Mouse (Mus musculus) neural tube, embryonic 11.5 days (tissue): ENCODE data around the gene Primpol. TPM values are rescaled to one million over a fixed set of nuclear protein-coding genes. Genes with fewer than 3 reads are reported as not detected.
A peak's percentile ranks its signal among the peaks of the same experiment; 100 is the strongest.

Experiments
- ATAC-seq: fragments of 200-750 bp; cut with Nextera tagmentation; 2 replicates; pipeline ENCODE4 v1.8.0; 2017; ENCODE audit warnings: moderate number of reproducible peaks, mild to moderate bottlenecking, moderate TSS enrichment, moderate library complexity; ENCODE audit not compliant: insufficient read depth, low FRiP score, low TSS enrichment
- DNase-seq: peaks from one replicate; pipeline ENCODE4 v3.0.0-alpha.2; 2015; ENCODE audit warnings: low spot score
- H3K27ac ChIP-seq: fragments of 300-500 bp; sonication (generic); 2 replicates; pipeline ENCODE4 v1.5.1; 2014; ENCODE audit warnings: low read depth, mild to moderate bottlenecking, low read length
- H3K27me3 ChIP-seq: fragments of 300-500 bp; sonication (generic); 2 replicates; pipeline ENCODE4 v1.6.1; 2014; ENCODE audit warnings: mild to moderate bottlenecking, low read length, mixed read lengths; ENCODE audit not compliant: control insufficient read depth, insufficient read depth
- H3K36me3 ChIP-seq: fragments of 300-500 bp; sonication (generic); 2 replicates; pipeline ENCODE4 v1.6.1; 2014; ENCODE audit warnings: mild to moderate bottlenecking, low read length, moderate library complexity, mixed read lengths; ENCODE audit not compliant: control insufficient read depth, insufficient read depth
- H3K4me1 ChIP-seq: fragments of 300-500 bp; sonication (generic); 2 replicates; pipeline ENCODE4 v1.6.1; 2014; ENCODE audit warnings: low read length, mixed read lengths; ENCODE audit not compliant: control insufficient read depth, insufficient read depth
- H3K4me2 ChIP-seq: fragments of 300-500 bp; sonication (generic); 2 replicates; pipeline ENCODE4 v1.6.1; 2014; ENCODE audit warnings: low read depth, mild to moderate bottlenecking, moderate library complexity
- H3K4me3 ChIP-seq: fragments of 300-500 bp; sonication (generic); 2 replicates; pipeline ENCODE4 v1.5.1; 2014; ENCODE audit warnings: low read depth, low read length
- H3K9ac ChIP-seq: fragments of 300-500 bp; sonication (generic); 2 replicates; pipeline ENCODE4 v1.6.1; 2014; ENCODE audit warnings: mild to moderate bottlenecking, low read length
- H3K9me3 ChIP-seq: fragments of 300-500 bp; sonication (generic); 2 replicates; pipeline ENCODE4 v1.6.1; 2016; ENCODE audit warnings: low read length; ENCODE audit not compliant: control insufficient read depth
- WGBS: fragments of 180-500 bp; shearing (Covaris S2); extraction: QIAGEN DNeasy Blood & Tissue Kit; methylation state at CpG from one replicate; pipeline ENCODE4 v1.1.7; 2014; 5-methylcytosine and 5-hydroxymethylcytosine counted together
- polyA plus RNA-seq: library from polyadenylated mRNA; unstranded; fragments of >200 nt; fragmentation: Nextera tagmentation; extraction: Ambion mirVana; gene quantifications from 2 replicates; pipeline ENCODE4 v1.2.1, GENCODE M21; 2014

The Primpol gene
- polyA plus RNA-seq, 1 experiment from 2014 or later, result 11.2 TPM

DNA sequence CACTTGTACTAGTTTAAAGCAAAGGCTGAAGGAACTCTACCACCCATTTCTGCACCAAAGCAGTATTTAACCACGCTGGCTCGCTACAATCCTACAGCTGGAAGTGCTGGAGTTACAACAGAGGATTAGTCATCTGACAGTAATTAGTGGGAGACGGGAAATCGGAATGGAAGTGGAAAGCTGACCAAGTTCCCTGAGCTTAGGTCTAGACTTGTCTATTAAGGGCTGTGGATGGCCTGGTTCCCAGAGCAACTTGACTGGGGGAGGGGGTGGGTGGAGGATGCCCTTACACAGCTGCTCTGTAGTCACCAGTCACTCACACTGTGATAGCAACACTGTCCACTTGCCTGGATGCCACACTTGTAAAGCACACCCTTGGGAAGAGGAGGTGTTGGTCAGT lies 3.6 kb downstream of the Primpol start:
- Histone ChIP-seq H3K27ac (no peak overlapping the region), H3K9ac (no peak overlapping the region), H3K4me1 (no peaks in the 10 kb centered on the region), H3K36me3 (no peaks in the 10 kb centered on the region), H3K4me3 (no peak overlapping the region), H3K9me3 (no peaks in the 10 kb centered on the region), H3K27me3 (no peaks in the 10 kb centered on the region), H3K4me2 (no peak overlapping the region)
- ATAC-seq, result no peak
- WGBS, result 60% methylated on average over 4 of the region's 4 CpGs
- DNase-seq, result no peak

DNA sequence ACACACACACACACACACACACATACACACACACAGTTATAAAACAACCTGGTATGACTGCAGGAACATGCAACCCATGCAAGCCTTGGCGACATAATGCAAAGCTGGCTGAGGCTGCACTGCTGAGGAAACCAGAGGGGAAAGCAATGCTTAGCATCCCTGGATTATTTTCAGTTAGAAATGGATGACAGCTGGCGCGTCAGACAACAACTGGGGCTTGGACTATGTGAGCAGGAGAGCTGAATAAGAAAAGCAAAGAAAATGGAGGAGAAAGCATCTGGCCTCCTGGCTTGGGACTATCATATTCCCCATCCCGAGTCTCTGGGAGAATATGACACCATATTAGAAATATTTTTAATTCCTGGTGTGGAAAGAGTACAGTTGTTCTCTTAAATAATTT lies 4.1 kb downstream of the Primpol start:
- DNase-seq (no peak), ATAC-seq (no peak)
- no peak overlapping the region for H3K9ac ChIP-seq
- H3K4me3 ChIP-seq, result no peak overlapping the region
- H3K9me3 ChIP-seq, result no peaks in the 10 kb centered on the region
- no peaks in the 10 kb centered on the region for H3K4me1 ChIP-seq
- no peaks in the 10 kb centered on the region for H3K36me3 ChIP-seq
- H3K27me3 ChIP-seq, result no peaks in the 10 kb centered on the region
- 83% methylated on average over 4 of the region's 4 CpGs for WGBS
- H3K4me2 ChIP-seq, result no peak overlapping the region
- no peak overlapping the region for H3K27ac ChIP-seq

DNA sequence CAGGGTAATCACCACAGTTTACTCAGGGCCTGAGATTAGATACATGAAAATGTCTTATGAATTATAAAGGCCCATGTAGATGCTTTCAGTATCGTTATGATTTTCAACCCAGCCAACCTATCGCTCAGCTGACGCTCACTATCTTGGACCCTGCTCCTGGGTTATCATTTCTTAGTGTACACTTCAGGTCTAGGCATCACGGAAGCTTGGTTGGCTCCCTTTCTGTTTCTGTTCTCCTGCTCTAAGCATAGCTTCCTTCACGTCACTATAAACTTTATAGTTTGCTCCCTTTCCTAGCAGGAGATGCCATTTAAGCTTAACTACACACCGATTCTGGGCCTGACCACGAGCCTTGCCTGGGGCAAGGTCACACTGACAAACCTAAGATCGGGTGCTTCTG lies 5.5 kb downstream of the Primpol start:
- H3K4me1 ChIP-seq, result no peaks in the 10 kb centered on the region
- ATAC-seq, result no peak
- no peak overlapping the region for H3K4me3 ChIP-seq
- H3K36me3 ChIP-seq, result 0 out of 2 replicates have a peak, but pooled peaks cover 2% of the 10 kb centered on the region
- H3K27ac ChIP-seq, result no peak overlapping the region
- DNase-seq, result no peak
- WGBS, result 87% methylated on average over 8 of the region's 8 CpGs
- H3K27me3 ChIP-seq, result no peaks in the 10 kb centered on the region
- no peak overlapping the region for H3K4me2 ChIP-seq
- no peaks in the 10 kb centered on the region for H3K9me3 ChIP-seq
- H3K9ac ChIP-seq, result no peak overlapping the region

DNA sequence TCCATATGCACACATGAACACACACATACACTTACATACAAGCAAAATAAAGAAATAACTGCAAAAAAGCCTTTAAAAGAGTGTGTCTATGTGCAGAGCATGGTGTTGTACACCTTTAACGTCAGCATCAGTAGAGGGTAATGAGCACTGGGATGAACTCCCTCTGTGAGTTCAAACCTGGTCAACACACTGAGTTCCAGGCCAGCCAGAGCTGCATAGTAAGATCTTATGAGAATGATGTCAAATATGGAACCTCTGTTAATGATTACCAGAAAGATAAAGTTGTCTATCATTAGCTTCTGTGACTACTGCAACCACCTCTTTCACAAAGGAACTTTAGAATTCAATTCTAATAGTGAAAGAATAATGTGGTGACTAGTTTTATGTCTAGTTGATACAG lies 10.1 kb downstream of the Primpol start:
- 91% methylated on average over 1 of the region's 1 CpGs for WGBS
- DNase-seq, result no peak

DNA sequence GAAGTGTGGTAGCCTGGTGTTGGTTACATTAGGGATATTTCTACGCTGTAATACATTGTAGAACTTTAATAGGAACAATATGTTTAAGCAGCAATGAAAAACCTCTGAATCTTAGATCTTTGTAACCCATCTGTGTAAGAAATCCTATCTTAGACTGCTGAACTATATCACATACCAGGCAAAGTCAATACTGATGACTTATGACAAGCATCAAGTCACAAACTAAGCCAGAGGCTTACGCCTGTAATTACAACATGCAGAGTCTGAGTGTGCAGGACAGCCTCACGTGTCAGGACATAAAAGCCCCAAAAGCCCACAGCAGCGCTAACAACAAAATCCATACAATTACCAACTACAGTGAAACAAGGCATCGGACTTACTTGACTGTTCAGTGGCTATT lies 13.4 kb downstream of the Primpol start:
- 78% methylated on average over 5 of the region's 5 CpGs for WGBS
- no peaks in the 10 kb centered on the region for H3K27me3 ChIP-seq
- no peaks in the 10 kb centered on the region for H3K9me3 ChIP-seq
- H3K4me1 ChIP-seq, result no peaks in the 10 kb centered on the region
- H3K4me2 ChIP-seq, result no peak overlapping the region
- no peak for DNase-seq
- ATAC-seq, result no peak
- 0 out of 2 replicates have a peak, but pooled peaks cover 2% of the 10 kb centered on the region for H3K36me3 ChIP-seq
- H3K4me3 ChIP-seq, result no peak overlapping the region
- H3K9ac ChIP-seq, result no peak overlapping the region
- H3K27ac ChIP-seq, result no peak overlapping the region

More for the DNA sequence above, 10.1 kb downstream of the Primpol start:
- H3K9ac ChIP-seq, result no peak overlapping the region
- no peaks in the 10 kb centered on the region for H3K9me3 ChIP-seq
- ATAC-seq, result no peak
- H3K27me3 ChIP-seq, result no peaks in the 10 kb centered on the region
- no peak overlapping the region for H3K4me2 ChIP-seq
- 0 out of 2 replicates have a peak, but pooled peaks cover 2% of the 10 kb centered on the region for H3K36me3 ChIP-seq
- H3K27ac ChIP-seq, result no peak overlapping the region
- no peaks in the 10 kb centered on the region for H3K4me1 ChIP-seq
- no peak overlapping the region for H3K4me3 ChIP-seq

DNA sequence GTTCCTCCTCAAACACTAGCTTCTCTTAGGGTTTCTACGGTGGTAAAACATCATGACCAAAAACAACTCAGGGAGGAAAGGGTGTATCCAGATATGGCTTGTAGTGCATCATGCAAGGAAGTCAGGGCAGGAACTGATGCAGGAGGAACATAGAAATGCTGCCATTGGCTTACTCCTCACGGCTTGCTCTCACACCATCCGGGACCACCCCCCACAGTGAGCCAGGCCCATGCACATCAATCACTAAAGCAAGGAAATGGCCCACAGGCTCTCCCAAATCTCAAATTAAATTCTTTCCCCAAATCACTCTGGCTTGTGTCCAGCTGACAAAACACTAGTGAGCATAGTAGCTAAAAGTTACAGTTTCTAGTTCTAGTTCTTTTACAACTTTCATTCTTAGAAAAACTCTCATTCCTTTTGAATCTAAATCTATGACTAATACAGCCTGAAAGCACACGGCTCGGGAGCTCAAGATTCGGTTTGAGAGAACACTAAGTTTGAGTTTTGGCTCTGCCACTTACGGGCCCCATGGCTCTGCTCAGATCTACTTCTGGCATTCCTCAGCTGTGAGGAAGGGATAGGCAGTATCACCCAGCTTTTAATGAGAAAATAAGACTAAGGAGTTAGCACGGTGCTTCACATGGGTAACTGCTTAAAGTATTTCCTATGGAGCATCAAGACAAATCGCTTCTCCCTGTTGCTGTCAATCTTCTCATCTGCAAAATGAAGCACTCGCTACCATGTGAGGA lies 15.9 kb downstream of the Primpol start:
- 51% methylated on average over 10 of the region's 10 CpGs for WGBS
- Histone ChIP-seq H3K27me3 (no peaks in the 10 kb centered on the region), H3K36me3 (no peaks in the 10 kb centered on the region), H3K4me3 (no peak overlapping the region), H3K4me1 (no peaks in the 10 kb centered on the region), H3K27ac (no peak overlapping the region), H3K9ac (no peak overlapping the region), H3K9me3 (no peaks in the 10 kb centered on the region), H3K4me2 (no peak overlapping the region)
- DNase-seq (peak; percentile 41), ATAC-seq (no peak)

GRCm38 (mm10) chr8:46599314-46599904 lies 17.6 kb downstream of the Primpol start:
- Histone ChIP-seq H3K9ac (no peak overlapping the region), H3K27ac (no peak overlapping the region), H3K9me3 (no peaks in the 10 kb centered on the region), H3K4me1 (no peaks in the 10 kb centered on the region), H3K36me3 (no peaks in the 10 kb centered on the region), H3K27me3 (no peaks in the 10 kb centered on the region), H3K4me3 (no peak overlapping the region), H3K4me2 (no peak overlapping the region)
- no peak for DNase-seq
- WGBS, result 94% methylated on average over 7 of the region's 7 CpGs
- no peak for ATAC-seq

DNA sequence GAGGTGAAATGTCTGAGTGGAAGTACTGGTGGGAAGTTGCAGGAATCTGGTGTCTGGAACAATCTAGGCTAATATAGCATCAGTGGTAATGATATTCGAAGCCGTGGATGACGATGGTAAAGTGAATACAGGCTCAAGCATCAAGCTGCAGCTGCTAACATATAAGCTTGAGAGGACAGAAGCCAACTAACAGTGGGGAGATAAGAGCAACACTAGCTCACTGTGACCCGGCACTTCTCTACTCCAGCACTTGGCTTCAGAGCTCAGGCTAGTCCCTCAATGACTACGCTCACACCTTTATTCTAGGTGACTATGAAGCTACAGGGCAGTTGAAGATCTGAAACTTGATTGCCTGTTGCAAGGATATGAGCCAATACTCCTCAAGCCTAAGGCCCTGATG lies 18.3 kb downstream of the Primpol start:
- ATAC-seq (no peak), DNase-seq (no peak)
- Histone ChIP-seq H3K27ac (no peak overlapping the region), H3K4me2 (no peak overlapping the region), H3K27me3 (no peaks in the 10 kb centered on the region), H3K4me1 (no peaks in the 10 kb centered on the region), H3K9ac (no peak overlapping the region), H3K9me3 (no peaks in the 10 kb centered on the region), H3K36me3 (no peaks in the 10 kb centered on the region), H3K4me3 (no peak overlapping the region)
- WGBS, result 94% methylated on average over 5 of the region's 5 CpGs

DNA sequence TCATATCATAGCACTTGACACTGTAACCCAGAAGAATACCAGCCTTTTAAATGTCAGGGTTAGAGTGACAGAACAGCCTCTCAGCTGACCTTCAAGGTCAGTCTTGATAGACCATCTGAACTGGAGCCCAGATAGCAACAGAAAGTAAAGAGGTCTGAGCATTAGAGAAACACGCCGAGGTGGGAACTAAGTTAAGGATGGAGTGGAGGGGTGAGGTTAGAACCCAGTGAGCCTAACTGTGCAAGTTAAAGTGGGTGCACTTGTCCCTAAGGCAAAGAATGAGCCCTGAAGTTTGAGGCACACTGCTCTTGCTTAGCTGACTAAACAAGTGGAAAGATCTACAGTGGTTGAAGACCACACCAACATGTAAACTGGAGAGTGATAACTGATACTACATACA lies 18.9 kb downstream of the Primpol start:
- no peak overlapping the region for H3K27ac ChIP-seq
- no peak overlapping the region for H3K4me3 ChIP-seq
- H3K4me2 ChIP-seq, result no peak overlapping the region
- H3K36me3 ChIP-seq, result no peaks in the 10 kb centered on the region
- H3K4me1 ChIP-seq, result no peaks in the 10 kb centered on the region
- H3K9me3 ChIP-seq, result no peaks in the 10 kb centered on the region
- WGBS, result 82% methylated on average over 2 of the region's 2 CpGs
- no peaks in the 10 kb centered on the region for H3K27me3 ChIP-seq
- no peak for DNase-seq
- H3K9ac ChIP-seq, result no peak overlapping the region
- no peak for ATAC-seq
